Mouse (Mus musculus) forebrain, embryonic 12.5 days (tissue): Measurements from ENCODE around the gene Sh3bgrl3. TPM values are rescaled to one million over a fixed set of nuclear protein-coding genes. Genes with fewer than 3 reads are reported as not detected.
A peak's percentile ranks its signal among the peaks of the same experiment; 100 is the strongest.

Experiments
- ATAC-seq: fragments of 200-750 bp; cut with Nextera tagmentation; 2 replicates; pipeline ENCODE4 v1.8.0; 2017; ENCODE audit warnings: moderate TSS enrichment; ENCODE audit not compliant: low FRiP score
- H3K27ac ChIP-seq: fragments of 300-500 bp; sonication (generic); 2 replicates; pipeline ENCODE4 v1.5.1; 2016; ENCODE audit warnings: mild to moderate bottlenecking
- H3K27me3 ChIP-seq: fragments of 300-500 bp; sonication (generic); 2 replicates; pipeline ENCODE4 v1.6.1; 2016; ENCODE audit warnings: mild to moderate bottlenecking
- H3K36me3 ChIP-seq: fragments of 300-500 bp; sonication (generic); replicated peaks from 2 replicates; pipeline ENCODE4 v1.6.1; 2016; ENCODE audit warnings: mild to moderate bottlenecking
- H3K4me1 ChIP-seq: fragments of 300-500 bp; sonication (generic); 2 replicates; pipeline ENCODE4 v1.6.1; 2016
- H3K4me2 ChIP-seq: fragments of 300-500 bp; sonication (generic); 2 replicates; pipeline ENCODE4 v1.6.1; 2016; ENCODE audit warnings: mild to moderate bottlenecking, moderate library complexity
- H3K4me3 ChIP-seq: fragments of 300-500 bp; sonication (generic); replicated peaks from 2 replicates; pipeline ENCODE4 v1.5.1; 2016; ENCODE audit warnings: mild to moderate bottlenecking
- H3K9ac ChIP-seq: fragments of 300-500 bp; sonication (generic); 2 replicates; pipeline ENCODE4 v1.6.1; 2016; ENCODE audit warnings: mild to moderate bottlenecking
- H3K9me3 ChIP-seq: fragments of 300-500 bp; sonication (generic); 2 replicates; pipeline ENCODE4 v1.6.1; 2016
- WGBS: fragments of 180-500 bp; shearing (Covaris S2); methylation state at CpG from one replicate; pipeline ENCODE4 v1.1.7; 2016; 5-methylcytosine and 5-hydroxymethylcytosine counted together
- polyA plus RNA-seq: library from polyadenylated mRNA; unstranded; fragments of >200 nt; fragmentation: Nextera tagmentation; extraction: Ambion mirVana; gene quantifications from 2 replicates; pipeline ENCODE4 v1.2.1, GENCODE M21; 2016

Sh3bgrl3 gene
- polyA plus RNA-seq, 1 experiment from 2014 or later: 257 TPM

- H3K27me3 ChIP-seq: no peaks in the 10 kb centered on the region
- no peaks in the 10 kb centered on the region for H3K36me3 ChIP-seq
- H3K4me3 ChIP-seq: no peak overlapping the region
- H3K4me2 ChIP-seq: no peak overlapping the region
- no peak overlapping the region for H3K27ac ChIP-seq
- 82% methylated on average over 4 of the region's 4 CpGs for WGBS
- H3K9ac ChIP-seq: no peak overlapping the region
- no peaks in the 10 kb centered on the region for H3K9me3 ChIP-seq
- peaks cover 8% of the 10 kb centered on the region for H3K4me1 ChIP-seq
- ATAC-seq: no peak
Observed at GRCm38 (mm10) chr4:134100245-134100644, 28.3 kb downstream of the Sh3bgrl3 start.

GRCm38 (mm10) chr4:134098628-134099027 is 30.0 kb downstream of the Sh3bgrl3 start:
- no peak overlapping the region for H3K27ac ChIP-seq
- H3K9me3 ChIP-seq: no peaks in the 10 kb centered on the region
- no peak overlapping the region for H3K4me2 ChIP-seq
- no peak for ATAC-seq
- no peaks in the 10 kb centered on the region for H3K36me3 ChIP-seq
- no peak overlapping the region for H3K9ac ChIP-seq
- peaks cover 8% of the 10 kb centered on the region for H3K4me1 ChIP-seq
- WGBS: 70% methylated on average over 8 of the region's 8 CpGs
- no peak overlapping the region for H3K4me3 ChIP-seq
- no peaks in the 10 kb centered on the region for H3K27me3 ChIP-seq

GRCm38 (mm10) chr4:134097015-134097608 is 31.5 kb downstream of the Sh3bgrl3 start:
- H3K9me3 ChIP-seq: no peaks in the 10 kb centered on the region
- H3K4me2 ChIP-seq: no peak overlapping the region
- no peak overlapping the region for H3K4me3 ChIP-seq
- H3K36me3 ChIP-seq: no peaks in the 10 kb centered on the region
- 87% methylated on average over 5 of the region's 5 CpGs for WGBS
- no peak overlapping the region for H3K9ac ChIP-seq
- no peaks in the 10 kb centered on the region for H3K4me1 ChIP-seq
- no peak overlapping the region for H3K27ac ChIP-seq
- H3K27me3 ChIP-seq: no peaks in the 10 kb centered on the region
- ATAC-seq: no peak

GRCm38 (mm10) chr4:134096120-134096519 is 32.5 kb downstream of the Sh3bgrl3 start:
- WGBS: 81% methylated on average over 3 of the region's 3 CpGs
- H3K9ac ChIP-seq: no peak overlapping the region
- no peaks in the 10 kb centered on the region for H3K9me3 ChIP-seq
- H3K4me3 ChIP-seq: no peak overlapping the region
- ATAC-seq: no peak
- no peaks in the 10 kb centered on the region for H3K4me1 ChIP-seq
- no peaks in the 10 kb centered on the region for H3K27me3 ChIP-seq
- H3K4me2 ChIP-seq: no peak overlapping the region
- no peak overlapping the region for H3K27ac ChIP-seq
- H3K36me3 ChIP-seq: no peaks in the 10 kb centered on the region

GRCm38 (mm10) chr4:134094923-134095547 is 33.6 kb downstream of the Sh3bgrl3 start, which contains the start of gene Cd52:
Cd52 (minus strand) TSS chr4:134095082.
- 57% methylated on average over 3 of the region's 3 CpGs for WGBS

GRCm38 (mm10) chr4:134094004-134094564 is 34.5 kb downstream of the Sh3bgrl3 start:
- H3K9me3 ChIP-seq: no peaks in the 10 kb centered on the region
- H3K9ac ChIP-seq: no peak overlapping the region
- no peaks in the 10 kb centered on the region for H3K27me3 ChIP-seq
- H3K36me3 ChIP-seq: no peaks in the 10 kb centered on the region
- no peak overlapping the region for H3K27ac ChIP-seq
- no peak overlapping the region for H3K4me2 ChIP-seq
- H3K4me1 ChIP-seq: no peaks in the 10 kb centered on the region
- no peak for ATAC-seq
- 91% methylated on average over 7 of the region's 7 CpGs for WGBS
- no peak overlapping the region for H3K4me3 ChIP-seq

More at GRCm38 (mm10) chr4:134094923-134095547, 33.6 kb downstream of the Sh3bgrl3 start, which contains the start of gene Cd52:
- no peak within 1 kb of the TSS for H3K9ac ChIP-seq
- H3K4me3 ChIP-seq: no peak within 1 kb of the TSS
- no peak within 1 kb of the TSS for H3K27ac ChIP-seq
- no peak for ATAC-seq
- no peak within 1 kb of the TSS for H3K4me2 ChIP-seq
- H3K4me1 ChIP-seq: no peaks in the 10 kb centered on the region
- no peaks in the 10 kb centered on the region for H3K27me3 ChIP-seq
- no peaks in the 10 kb centered on the region for H3K9me3 ChIP-seq
- H3K36me3 ChIP-seq: no peaks in the 10 kb centered on the region

GRCm38 (mm10) chr4:134092382-134093288 is 36.0 kb downstream of the Sh3bgrl3 start:
- Histone ChIP-seq H3K27me3 (no peaks in the 10 kb centered on the region), H3K36me3 (no peaks in the 10 kb centered on the region), H3K9ac (no peak overlapping the region), H3K4me3 (no peak overlapping the region), H3K4me2 (no peak overlapping the region), H3K9me3 (no peaks in the 10 kb centered on the region), H3K27ac (no peak overlapping the region), H3K4me1 (no peaks in the 10 kb centered on the region)
- 76% methylated on average over 6 of the region's 6 CpGs for WGBS
- no peak for ATAC-seq

- Histone ChIP-seq H3K4me3 (no peak overlapping the region), H3K27ac (no peak overlapping the region), H3K36me3 (no peaks in the 10 kb centered on the region), H3K4me1 (no peaks in the 10 kb centered on the region), H3K9me3 (no peaks in the 10 kb centered on the region), H3K27me3 (no peaks in the 10 kb centered on the region), H3K4me2 (no peak overlapping the region), H3K9ac (no peak overlapping the region)
- ATAC-seq: no peak
- 88% methylated on average over 6 of the region's 6 CpGs for WGBS
Observed at GRCm38 (mm10) chr4:134091225-134091529, 37.4 kb downstream of the Sh3bgrl3 start.

- Histone ChIP-seq H3K4me3 (no peak overlapping the region), H3K4me2 (no peak overlapping the region), H3K36me3 (no peaks in the 10 kb centered on the region), H3K4me1 (no peaks in the 10 kb centered on the region), H3K9me3 (no peaks in the 10 kb centered on the region), H3K27me3 (no peaks in the 10 kb centered on the region), H3K27ac (no peak overlapping the region), H3K9ac (no peak overlapping the region)
- WGBS: 86% methylated on average over 16 of the region's 16 CpGs
- ATAC-seq: no peak
Observed at GRCm38 (mm10) chr4:134090521-134091224, 37.9 kb downstream of the Sh3bgrl3 start.

- Histone ChIP-seq H3K4me3 (no peak overlapping the region), H3K27ac (no peak overlapping the region), H3K9ac (no peak overlapping the region), H3K36me3 (no peaks in the 10 kb centered on the region), H3K27me3 (no peaks in the 10 kb centered on the region), H3K4me2 (no peak overlapping the region), H3K4me1 (no peaks in the 10 kb centered on the region), H3K9me3 (no peaks in the 10 kb centered on the region)
- no peak for ATAC-seq
- 75% methylated on average over 9 of the region's 9 CpGs for WGBS
Observed at GRCm38 (mm10) chr4:134089029-134089428, 39.6 kb downstream of the Sh3bgrl3 start.

- H3K4me1 ChIP-seq: peaks cover 3% of the 10 kb centered on the region; the same call in 1 of the 2 replicates
- no peaks in the 10 kb centered on the region for H3K36me3 ChIP-seq
- peak; percentile 51; the same call in 1 of the 2 replicates for ATAC-seq
- 52% methylated on average over 7 of the region's 7 CpGs for WGBS
- no peak overlapping the region for H3K9ac ChIP-seq
- no peak overlapping the region for H3K27ac ChIP-seq
- H3K4me3 ChIP-seq: no peak overlapping the region
- no peaks in the 10 kb centered on the region for H3K9me3 ChIP-seq
- no peak overlapping the region for H3K4me2 ChIP-seq
- H3K27me3 ChIP-seq: peaks cover 5% of the 10 kb centered on the region
Observed at GRCm38 (mm10) chr4:134087412-134087811, 41.2 kb downstream of the Sh3bgrl3 start.

- H3K9me3 ChIP-seq: no peaks in the 10 kb centered on the region
- 83% methylated on average over 4 of the region's 4 CpGs for WGBS
- no peak overlapping the region for H3K4me2 ChIP-seq
- ATAC-seq: no peak
- H3K27ac ChIP-seq: no peak overlapping the region
- H3K9ac ChIP-seq: no peak overlapping the region
- H3K27me3 ChIP-seq: peaks cover 29% of the 10 kb centered on the region
- no peaks in the 10 kb centered on the region for H3K36me3 ChIP-seq
- peaks cover 14% of the 10 kb centered on the region for H3K4me1 ChIP-seq
- no peak overlapping the region for H3K4me3 ChIP-seq
Observed at GRCm38 (mm10) chr4:134084999-134085398, 43.6 kb downstream of the Sh3bgrl3 start.
